Mouse (Mus musculus) neural tube, embryonic 15.5 days (tissue): ENCODE results near the gene Ciao2b. TPM values are rescaled to one million over a fixed set of nuclear protein-coding genes. Genes with fewer than 3 reads are reported as not detected.

Source experiments
- ATAC-seq: fragments of 200-750 bp; cut with Nextera tagmentation; 2 replicates; pipeline ENCODE4 v1.8.0; 2017; ENCODE audit warnings: mild to moderate bottlenecking, moderate TSS enrichment, moderate library complexity; ENCODE audit not compliant: low FRiP score
- H3K27ac ChIP-seq: fragments of 300-500 bp; sonication (generic); replicated peaks from 2 replicates; pipeline ENCODE4 v1.5.1; 2015; ENCODE audit warnings: mild to moderate bottlenecking, inconsistent platforms
- H3K27me3 ChIP-seq: fragments of 300-500 bp; sonication (generic); replicated peaks from 2 replicates; pipeline ENCODE4 v1.6.1; 2015; ENCODE audit warnings: inconsistent platforms
- H3K36me3 ChIP-seq: fragments of 300-500 bp; sonication (generic); 2 replicates; pipeline ENCODE4 v1.6.1; 2015; ENCODE audit warnings: inconsistent platforms
- H3K4me1 ChIP-seq: fragments of 300-500 bp; sonication (generic); 2 replicates; pipeline ENCODE4 v1.6.1; 2015; ENCODE audit warnings: inconsistent platforms
- H3K4me2 ChIP-seq: fragments of 300-500 bp; sonication (generic); 2 replicates; pipeline ENCODE4 v1.6.1; 2015; ENCODE audit warnings: inconsistent platforms, mild to moderate bottlenecking, moderate library complexity
- H3K4me3 ChIP-seq: fragments of 300-500 bp; sonication (generic); replicated peaks from 2 replicates; pipeline ENCODE4 v1.5.1; 2015; ENCODE audit warnings: mild to moderate bottlenecking, inconsistent platforms
- H3K9ac ChIP-seq: fragments of 300-500 bp; sonication (generic); replicated peaks from 2 replicates; pipeline ENCODE4 v1.6.1; 2015; ENCODE audit warnings: mild to moderate bottlenecking, inconsistent platforms
- H3K9me3 ChIP-seq: fragments of 300-500 bp; sonication (generic); replicated peaks from 2 replicates; pipeline ENCODE4 v1.6.1; 2016; ENCODE audit warnings: inconsistent platforms
- WGBS: fragments of 180-500 bp; shearing (Covaris S2); methylation state at CpG from one replicate; pipeline ENCODE4 v1.1.7; 2015; ENCODE audit warnings: mixed read lengths; 5-methylcytosine and 5-hydroxymethylcytosine counted together
- polyA plus RNA-seq: library from polyadenylated mRNA; unstranded; fragments of >200 nt; fragmentation: Nextera tagmentation; extraction: Ambion mirVana; gene quantifications from 2 replicates; pipeline ENCODE4 v1.2.1, GENCODE M21; 2015

Ciao2b gene
- polyA plus RNA-seq, 1 experiment from 2014 or later: 135 TPM

- Histone ChIP-seq H3K4me2 (no peak overlapping the region), H3K36me3 (peaks cover 13% of the 10 kb centered on the region), H3K27me3 (peaks cover 31% of the 10 kb centered on the region), H3K4me3 (no peak overlapping the region), H3K9me3 (no peaks in the 10 kb centered on the region), H3K4me1 (peaks cover 17% of the 10 kb centered on the region), H3K27ac (no peak overlapping the region), H3K9ac (no peak overlapping the region)
- no peak for ATAC-seq
- 56% methylated on average over 6 of the region's 6 CpGs for WGBS
Observed at GRCm38 (mm10) chr8:104632486-104632885, 9.3 kb downstream of the Ciao2b start.

- H3K27ac ChIP-seq: no peak overlapping the region
- no peaks in the 10 kb centered on the region for H3K9me3 ChIP-seq
- H3K36me3 ChIP-seq: peaks cover 13% of the 10 kb centered on the region
- ATAC-seq: no peak
- 18% methylated on average over 5 of the region's 5 CpGs for WGBS
- no peak overlapping the region for H3K9ac ChIP-seq
- H3K27me3 ChIP-seq: peaks cover 31% of the 10 kb centered on the region
- H3K4me3 ChIP-seq: no peak overlapping the region
- H3K4me2 ChIP-seq: peak overlapping the region; percentile 66
- peaks cover 17% of the 10 kb centered on the region for H3K4me1 ChIP-seq
Observed at GRCm38 (mm10) chr8:104631975-104632374, 9.8 kb downstream of the Ciao2b start.

GRCm38 (mm10) chr8:104630981-104631663 is 10.6 kb downstream of the Ciao2b start, which contains the start of gene Rrad:
Gene Rrad, minus strand, starts transcription at chr8:104631327.
- no peaks in the 10 kb centered on the region for H3K9me3 ChIP-seq
- H3K4me1 ChIP-seq: peaks cover 17% of the 10 kb centered on the region
- peak within 1 kb of the TSS; percentile 66 for H3K4me2 ChIP-seq
- H3K27me3 ChIP-seq: peaks cover 31% of the 10 kb centered on the region
- H3K27ac ChIP-seq: no peak within 1 kb of the TSS
- H3K36me3 ChIP-seq: peaks cover 9% of the 10 kb centered on the region
- under 1% methylated on average over 27 of the region's 28 CpGs for WGBS
- H3K9ac ChIP-seq: peak within 1 kb of the TSS; percentile 38
- peak within 1 kb of the TSS; percentile 37 for H3K4me3 ChIP-seq
- ATAC-seq: peak; percentile 49; the same call in 1 of the 2 replicates

GRCm38 (mm10) chr8:104630574-104630973 is 11.2 kb downstream of the Ciao2b start:
- WGBS: under 1% methylated on average over 36 of the region's 36 CpGs
- Histone ChIP-seq H3K4me1 (peaks cover 17% of the 10 kb centered on the region), H3K27me3 (peaks cover 31% of the 10 kb centered on the region), H3K4me2 (peak overlapping the region; percentile 66), H3K9me3 (no peaks in the 10 kb centered on the region), H3K4me3 (peak overlapping the region; percentile 37), H3K36me3 (peaks cover 7% of the 10 kb centered on the region), H3K9ac (peak overlapping the region; percentile 38; the same call in 1 of the 2 replicates), H3K27ac (no peak overlapping the region)
- ATAC-seq: 0 out of 2 replicates have a peak, but pooled peaks have one; percentile 25

DNA sequence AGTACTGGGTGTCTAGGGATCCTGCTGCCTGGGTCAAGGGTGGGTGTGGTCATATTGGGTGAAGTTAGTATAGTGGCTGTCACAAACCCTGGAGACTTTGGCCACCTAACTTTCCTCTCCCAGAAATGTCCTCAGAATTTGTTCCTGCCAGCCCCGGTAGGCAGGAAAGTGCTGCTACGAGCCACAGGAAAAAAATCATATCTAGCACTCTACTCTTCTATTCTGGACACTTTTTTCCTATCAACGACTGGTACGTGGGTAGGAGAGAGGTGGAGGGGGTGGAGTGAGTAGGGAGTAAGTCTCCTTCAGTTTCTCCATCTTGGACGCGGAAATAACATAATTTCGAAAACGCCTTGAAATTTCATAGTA is 11.7 kb downstream of the Ciao2b start:
- ATAC-seq: no peak
- Histone ChIP-seq H3K27me3 (peaks cover 31% of the 10 kb centered on the region), H3K9ac (no peak overlapping the region), H3K27ac (no peak overlapping the region), H3K4me2 (peak overlapping the region; percentile 66), H3K4me1 (peaks cover 17% of the 10 kb centered on the region), H3K4me3 (peak overlapping the region; percentile 37; the same call in 1 of the 2 replicates), H3K9me3 (no peaks in the 10 kb centered on the region), H3K36me3 (peaks cover 2% of the 10 kb centered on the region; the same call in 1 of the 2 replicates)
- 39% methylated on average over 8 of the region's 8 CpGs for WGBS

- 80% methylated on average over 22 of the region's 22 CpGs for WGBS
- no peaks in the 10 kb centered on the region for H3K9me3 ChIP-seq
Observed at GRCm38 (mm10) chr8:104629306-104630110, 12.3 kb downstream of the Ciao2b start.

GRCm38 (mm10) chr8:104628402-104628801 is 13.4 kb downstream of the Ciao2b start:
- Histone ChIP-seq H3K4me2 (no peak overlapping the region), H3K4me3 (no peak overlapping the region), H3K27ac (no peak overlapping the region), H3K27me3 (peaks cover 31% of the 10 kb centered on the region), H3K9me3 (no peaks in the 10 kb centered on the region), H3K4me1 (peaks cover 17% of the 10 kb centered on the region), H3K36me3 (no peaks in the 10 kb centered on the region), H3K9ac (no peak overlapping the region)
- no peak for ATAC-seq
- 95% methylated on average over 21 of the region's 21 CpGs for WGBS

More at GRCm38 (mm10) chr8:104629306-104630110, 12.3 kb downstream of the Ciao2b start:
- H3K27me3 ChIP-seq: peaks cover 31% of the 10 kb centered on the region
- H3K27ac ChIP-seq: no peak overlapping the region
- H3K4me3 ChIP-seq: no peak overlapping the region
- H3K4me2 ChIP-seq: peak overlapping the region; percentile 66
- H3K36me3 ChIP-seq: no peaks in the 10 kb centered on the region
- H3K4me1 ChIP-seq: peaks cover 17% of the 10 kb centered on the region
- H3K9ac ChIP-seq: no peak overlapping the region
- no peak for ATAC-seq

DNA sequence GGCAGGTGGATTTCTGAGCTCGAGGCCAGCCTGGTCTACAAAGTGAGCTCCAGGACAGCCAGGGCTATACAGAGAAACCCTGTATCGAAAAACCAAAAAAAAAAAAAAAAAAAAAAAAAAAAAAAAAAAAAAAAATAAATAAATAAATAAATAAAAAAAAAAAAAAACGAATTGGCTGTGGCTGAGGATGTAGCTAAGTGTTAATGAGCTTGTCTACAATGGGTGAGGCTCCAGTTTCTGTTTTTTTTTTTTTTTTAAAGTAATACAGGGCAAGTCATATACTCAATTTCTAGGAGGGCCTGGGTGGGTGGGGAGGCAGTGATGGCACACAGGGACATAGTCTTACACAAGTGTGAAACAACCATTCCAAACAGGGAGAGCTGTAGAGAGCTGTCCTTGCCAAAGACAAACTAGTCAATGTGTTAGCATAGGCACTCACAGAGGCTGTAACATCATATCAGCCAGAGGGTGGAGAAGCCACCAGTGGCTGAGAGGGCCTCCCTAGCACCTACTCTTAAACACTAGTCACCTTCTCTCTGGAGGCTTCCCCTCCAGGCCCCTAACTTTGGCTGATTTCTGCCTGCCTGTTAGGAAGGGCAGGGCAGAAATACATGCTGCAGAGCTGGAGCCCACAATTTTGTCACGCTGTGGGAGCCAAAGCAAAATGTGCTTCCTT is 14.6 kb downstream of the Ciao2b start:
- no peak for ATAC-seq
- Histone ChIP-seq H3K4me1 (peaks cover 17% of the 10 kb centered on the region), H3K4me3 (no peak overlapping the region), H3K9me3 (no peaks in the 10 kb centered on the region), H3K36me3 (no peaks in the 10 kb centered on the region), H3K4me2 (no peak overlapping the region), H3K27ac (no peak overlapping the region), H3K27me3 (peaks cover 28% of the 10 kb centered on the region), H3K9ac (no peak overlapping the region)
- WGBS: 77% methylated on average over 4 of the region's 4 CpGs

DNA sequence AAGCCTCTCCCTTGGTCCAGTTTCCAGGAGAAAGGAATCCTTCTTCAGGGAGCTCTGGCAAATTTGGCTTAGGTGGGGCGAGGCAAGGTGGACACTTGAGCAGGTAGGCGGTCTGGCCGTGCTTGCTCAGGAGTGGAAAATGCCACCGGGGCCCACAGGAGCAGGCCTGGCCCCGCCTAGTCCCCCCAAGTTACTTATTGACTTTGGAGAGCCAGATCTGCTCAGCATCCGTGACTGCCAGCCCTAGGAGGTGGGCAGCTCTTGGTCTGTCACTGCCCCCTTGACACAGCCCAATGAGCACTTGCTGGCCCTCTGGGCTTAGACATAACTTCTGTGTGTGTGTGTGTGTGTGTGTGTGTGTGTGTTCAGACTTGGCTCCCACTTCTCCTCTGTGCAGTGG is 17.6 kb downstream of the Ciao2b start, which contains the start of gene Cdh16:
Gene Cdh16 (minus strand): TSS at position 236 of the 400 bp plus-strand sequence.
- Histone ChIP-seq H3K4me1 (no peaks in the 10 kb centered on the region), H3K27me3 (peaks cover 2% of the 10 kb centered on the region), H3K4me2 (no peak within 1 kb of the TSS), H3K4me3 (no peak within 1 kb of the TSS), H3K9me3 (no peaks in the 10 kb centered on the region), H3K9ac (no peak within 1 kb of the TSS), H3K27ac (no peak within 1 kb of the TSS), H3K36me3 (no peaks in the 10 kb centered on the region)
- no peak for ATAC-seq
- 80% methylated on average over 6 of the region's 6 CpGs for WGBS

GRCm38 (mm10) chr8:104620765-104621164 is 21.0 kb downstream of the Ciao2b start:
- WGBS: 80% methylated on average over 5 of the region's 5 CpGs

DNA sequence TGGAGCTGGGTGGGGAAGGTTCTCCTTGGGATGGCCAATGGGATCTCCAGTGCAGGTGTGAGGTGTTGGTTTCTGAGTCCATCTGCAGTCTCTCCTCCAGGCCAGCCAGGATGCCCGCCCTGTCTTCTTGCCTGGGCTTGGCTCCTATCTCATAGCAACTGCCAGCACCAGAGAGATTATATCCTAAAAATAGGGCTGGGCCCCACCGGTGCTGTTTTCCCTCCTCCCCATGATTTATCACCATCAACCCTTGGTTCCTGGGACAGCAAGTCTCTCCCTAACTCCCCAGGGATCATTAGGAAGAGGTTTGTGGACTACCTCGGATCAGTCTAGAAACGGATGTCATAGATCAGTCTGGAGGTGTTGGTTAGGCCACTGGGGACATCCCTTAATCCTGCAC is 28.6 kb downstream of the Ciao2b start:
- WGBS: 72% methylated on average over 4 of the region's 4 CpGs
- Histone ChIP-seq H3K4me1 (no peaks in the 10 kb centered on the region), H3K9ac (no peak overlapping the region), H3K4me2 (no peak overlapping the region), H3K27me3 (no peaks in the 10 kb centered on the region), H3K4me3 (no peak overlapping the region), H3K9me3 (no peaks in the 10 kb centered on the region), H3K27ac (no peak overlapping the region), H3K36me3 (no peaks in the 10 kb centered on the region)
- no peak for ATAC-seq

More at GRCm38 (mm10) chr8:104620765-104621164, 21.0 kb downstream of the Ciao2b start:
- H3K9me3 ChIP-seq: no peaks in the 10 kb centered on the region
- no peak overlapping the region for H3K4me3 ChIP-seq
- no peak overlapping the region for H3K27ac ChIP-seq
- ATAC-seq: no peak
- H3K27me3 ChIP-seq: no peaks in the 10 kb centered on the region
- no peaks in the 10 kb centered on the region for H3K36me3 ChIP-seq
- no peak overlapping the region for H3K4me2 ChIP-seq
- H3K4me1 ChIP-seq: no peaks in the 10 kb centered on the region
- H3K9ac ChIP-seq: no peak overlapping the region
